Mouse (Mus musculus) liver, embryonic 11.5 days (tissue): ENCODE results near the gene Hoxc10. TPM values are rescaled to one million over a fixed set of nuclear protein-coding genes. Genes with fewer than 3 reads are reported as not detected.

Experiments
- ATAC-seq: fragments of 200-750 bp; cut with Nextera tagmentation; replicated peaks from 2 replicates; pipeline ENCODE4 v1.8.0; 2017; ENCODE audit warnings: moderate number of reproducible peaks, mild to moderate bottlenecking, moderate TSS enrichment, moderate library complexity; ENCODE audit not compliant: low FRiP score
- DNase-seq: peaks from one replicate; pipeline ENCODE4 v3.0.0-alpha.2; 2017; ENCODE audit warnings: low spot score
- H3K27ac ChIP-seq: fragments of 300-500 bp; sonication (generic); 2 replicates; pipeline ENCODE4 v1.5.1; 2014; ENCODE audit warnings: mild to moderate bottlenecking, low read depth, low read length, control low read depth
- H3K27me3 ChIP-seq: fragments of 300-500 bp; sonication (generic); replicated peaks from 2 replicates; pipeline ENCODE4 v1.6.1; 2014; ENCODE audit warnings: low read length, mixed read lengths; ENCODE audit not compliant: control insufficient read depth, insufficient read depth
- H3K36me3 ChIP-seq: fragments of 300-500 bp; sonication (generic); 2 replicates; pipeline ENCODE4 v1.6.1; 2014; ENCODE audit warnings: mild to moderate bottlenecking, low read length, moderate library complexity, mixed read lengths; ENCODE audit not compliant: control insufficient read depth, insufficient read depth
- H3K4me1 ChIP-seq: fragments of 300-500 bp; sonication (generic); replicated peaks from 2 replicates; pipeline ENCODE4 v1.6.1; 2014; ENCODE audit warnings: low read length, mixed read lengths; ENCODE audit not compliant: control insufficient read depth, insufficient read depth
- H3K4me2 ChIP-seq: fragments of 300-500 bp; sonication (generic); 2 replicates; pipeline ENCODE4 v1.6.1; 2014; ENCODE audit warnings: mild to moderate bottlenecking, control low read depth, moderate library complexity
- H3K4me3 ChIP-seq: fragments of 300-500 bp; sonication (generic); 2 replicates; pipeline ENCODE4 v1.5.1; 2014; ENCODE audit warnings: low read depth, low read length, control low read depth
- H3K9ac ChIP-seq: fragments of 300-500 bp; sonication (generic); 2 replicates; pipeline ENCODE4 v1.6.1; 2014; ENCODE audit warnings: low read depth, low read length, control low read depth
- H3K9me3 ChIP-seq: fragments of 300-500 bp; sonication (generic); 2 replicates; pipeline ENCODE4 v1.6.1; 2016; ENCODE audit warnings: low read length, inconsistent platforms, mixed read lengths; ENCODE audit not compliant: control insufficient read depth
- WGBS: fragments of 180-500 bp; shearing (Covaris S2); extraction: QIAGEN DNeasy Blood & Tissue Kit; methylation state at CpG from one replicate; pipeline ENCODE4 v1.1.7; 2014; 5-methylcytosine and 5-hydroxymethylcytosine counted together
- polyA plus RNA-seq: library from polyadenylated mRNA; unstranded; fragments of >200 nt; fragmentation: Nextera tagmentation; extraction: Ambion mirVana; gene quantifications from 2 replicates; pipeline ENCODE4 v1.2.1, GENCODE M21; 2014

Gene Hoxc10
- polyA plus RNA-seq, 1 experiment from 2014 or later: 0.43 TPM

- no peaks in the 10 kb centered on the region for H3K9me3 ChIP-seq
- no peaks in the 10 kb centered on the region; the same call in 1 of the 2 replicates for H3K4me1 ChIP-seq
- no peak overlapping the region for H3K4me3 ChIP-seq
- no peak overlapping the region for H3K4me2 ChIP-seq
- H3K36me3 ChIP-seq: no peaks in the 10 kb centered on the region
- H3K27me3 ChIP-seq: peaks cover 100% of the 10 kb centered on the region
- H3K9ac ChIP-seq: no peak overlapping the region
- ATAC-seq: no peak
- H3K27ac ChIP-seq: no peak overlapping the region
- WGBS: 1% methylated on average over 17 of the region's 17 CpGs
- DNase-seq: no peak
Observed at GRCm38 (mm10) chr15:103005308-103005707, 38.7 kb downstream of the Hoxc10 start.

- no peak overlapping the region for H3K27ac ChIP-seq
- no peaks in the 10 kb centered on the region for H3K36me3 ChIP-seq
- ATAC-seq (no peak), DNase-seq (no peak)
- H3K4me3 ChIP-seq: no peak overlapping the region
- no peak overlapping the region for H3K4me2 ChIP-seq
- 10% methylated on average over 5 of the region's 5 CpGs for WGBS
- H3K9ac ChIP-seq: no peak overlapping the region
- H3K9me3 ChIP-seq: no peaks in the 10 kb centered on the region
- no peaks in the 10 kb centered on the region for H3K4me1 ChIP-seq
- peaks cover 100% of the 10 kb centered on the region for H3K27me3 ChIP-seq
Observed at GRCm38 (mm10) chr15:103005797-103006196, 39.2 kb downstream of the Hoxc10 start.

GRCm38 (mm10) chr15:103006326-103006725, 39.7 kb downstream of the Hoxc10 start:
- Histone ChIP-seq H3K4me3 (no peak overlapping the region), H3K4me2 (no peak overlapping the region), H3K27me3 (peaks cover 100% of the 10 kb centered on the region), H3K9me3 (no peaks in the 10 kb centered on the region), H3K4me1 (no peaks in the 10 kb centered on the region), H3K9ac (no peak overlapping the region), H3K27ac (no peak overlapping the region), H3K36me3 (no peaks in the 10 kb centered on the region)
- ATAC-seq: no peak
- no peak for DNase-seq
- WGBS: 17% methylated on average over 1 of the region's 1 CpGs

- ATAC-seq: no peak
- 2% methylated on average over 27 of the region's 27 CpGs for WGBS
- Histone ChIP-seq H3K36me3 (no peaks in the 10 kb centered on the region), H3K9ac (no peak overlapping the region), H3K4me3 (peak overlapping the region; percentile 28; the same call in 1 of the 2 replicates), H3K27me3 (peaks cover 99% of the 10 kb centered on the region), H3K9me3 (no peaks in the 10 kb centered on the region), H3K27ac (no peak overlapping the region), H3K4me1 (no peaks in the 10 kb centered on the region), H3K4me2 (peak overlapping the region; percentile 35)
- no peak for DNase-seq
Observed at GRCm38 (mm10) chr15:103009265-103010111, 42.9 kb downstream of the Hoxc10 start.

GRCm38 (mm10) chr15:103010112-103010846, 43.7 kb downstream of the Hoxc10 start:
- ATAC-seq (no peak), DNase-seq (no peak)
- Histone ChIP-seq H3K4me1 (no peaks in the 10 kb centered on the region), H3K9ac (no peak overlapping the region), H3K27ac (no peak overlapping the region), H3K27me3 (peaks cover 99% of the 10 kb centered on the region), H3K9me3 (no peaks in the 10 kb centered on the region), H3K4me2 (peak overlapping the region; percentile 35; the same call in 1 of the 2 replicates), H3K36me3 (no peaks in the 10 kb centered on the region), H3K4me3 (0 out of 2 replicates have a peak overlapping the region, but pooled peaks have one; percentile 28)
- WGBS: 3% methylated on average over 31 of the region's 31 CpGs

DNA sequence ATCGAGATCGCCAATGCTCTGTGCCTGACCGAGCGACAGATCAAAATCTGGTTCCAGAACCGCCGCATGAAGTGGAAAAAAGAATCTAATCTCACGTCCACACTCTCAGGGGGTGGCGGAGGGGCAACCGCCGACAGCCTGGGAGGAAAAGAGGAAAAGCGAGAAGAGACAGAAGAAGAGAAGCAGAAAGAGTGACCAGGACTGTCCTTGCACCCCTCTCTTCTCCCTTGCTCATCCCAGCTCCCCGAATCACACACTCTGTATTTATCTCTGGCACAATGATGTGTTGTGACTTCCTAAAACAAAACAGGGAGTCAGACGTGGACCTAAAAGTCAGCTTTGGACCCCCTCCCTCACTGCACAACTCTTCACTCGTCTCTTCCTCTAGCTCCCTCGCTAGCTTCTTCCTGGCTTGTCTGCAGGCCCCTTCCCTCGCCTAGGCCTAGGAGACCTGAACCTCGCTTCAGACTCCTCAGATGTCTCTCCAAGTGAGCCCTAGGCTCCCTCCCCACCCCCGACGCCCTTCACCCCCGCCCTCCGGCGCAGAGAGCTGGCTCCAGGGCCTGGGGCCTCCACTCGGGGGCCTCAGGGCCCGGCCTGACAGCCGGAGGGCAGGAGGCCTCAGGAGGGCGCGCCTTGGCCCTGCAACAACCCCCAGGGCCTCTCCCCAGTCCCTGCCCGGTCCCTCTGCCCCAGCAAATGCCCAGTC, 44.4 kb downstream of the Hoxc10 start:
- peak overlapping the region; percentile 35; the same call in 1 of the 2 replicates for H3K4me2 ChIP-seq

DNA sequence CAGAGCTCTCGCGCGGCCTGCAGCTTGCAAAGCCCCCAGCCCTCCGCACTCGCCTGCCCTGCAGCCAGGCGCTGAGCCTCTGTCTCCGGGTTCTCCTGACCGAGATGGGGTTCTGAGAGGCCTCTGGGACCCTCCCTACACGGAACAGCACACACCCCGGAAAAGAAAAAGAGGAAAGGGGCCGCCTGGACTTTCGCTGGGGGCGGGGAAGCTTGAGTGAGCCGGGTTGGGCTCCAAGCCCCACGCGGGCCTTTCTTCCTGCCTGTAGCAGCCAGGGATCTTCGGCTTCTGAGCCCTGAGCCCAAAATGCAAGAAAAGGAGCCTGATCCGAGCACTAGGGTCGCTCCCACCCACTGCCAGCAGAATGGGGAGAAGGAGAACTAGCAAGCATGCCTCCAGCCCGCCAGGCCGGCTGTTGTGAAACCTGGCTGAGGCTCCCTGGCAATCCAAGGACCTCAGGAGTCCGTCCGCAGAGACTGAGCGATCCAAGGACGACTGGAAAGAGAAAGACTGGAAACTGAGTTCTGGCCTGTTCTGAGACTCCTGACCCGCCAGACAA, 45.4 kb downstream of the Hoxc10 start:
- Histone ChIP-seq H3K36me3 (no peaks in the 10 kb centered on the region), H3K4me1 (no peaks in the 10 kb centered on the region), H3K27me3 (peaks cover 99% of the 10 kb centered on the region), H3K4me2 (peak overlapping the region; percentile 39), H3K9me3 (no peaks in the 10 kb centered on the region), H3K4me3 (peak overlapping the region; percentile 17), H3K27ac (peak overlapping the region; percentile 7; the same call in 1 of the 2 replicates), H3K9ac (peak overlapping the region; percentile 46)
- ATAC-seq (no peak), DNase-seq (no peak)
- WGBS: 5% methylated on average over 26 of the region's 26 CpGs

More for the DNA sequence above, 44.4 kb downstream of the Hoxc10 start:
- H3K27ac ChIP-seq: no peak overlapping the region
- no peak for DNase-seq
- no peaks in the 10 kb centered on the region for H3K9me3 ChIP-seq
- H3K9ac ChIP-seq: no peak overlapping the region
- peak overlapping the region; percentile 17; the same call in 1 of the 2 replicates for H3K4me3 ChIP-seq
- peaks cover 99% of the 10 kb centered on the region for H3K27me3 ChIP-seq
- H3K36me3 ChIP-seq: no peaks in the 10 kb centered on the region
- ATAC-seq: no peak
- no peaks in the 10 kb centered on the region for H3K4me1 ChIP-seq
- WGBS: 4% methylated on average over 28 of the region's 28 CpGs
